Mouse (Mus musculus) olfactory bulb, adult 2 months (tissue): ENCODE measurements around the gene Mras.

Experiments used
- CTCF ChIP-seq: fragments of 200-500 bp; IDR thresholded peaks from 2 replicates; pipeline ENCODE4 v1.5.1; 2012; ENCODE audit warnings: low read depth, mild to moderate bottlenecking, low read length, moderate library complexity; ENCODE audit not compliant: insufficient read depth
- POLR2A ChIP-seq: fragments of 200-500 bp; IDR thresholded peaks from 2 replicates; pipeline ENCODE4 v1.6.1; 2012; ENCODE audit warnings: mild to moderate bottlenecking, low read depth, low read length, moderate library complexity; ENCODE audit not compliant: insufficient read depth

- TF ChIP-seq CTCF (no peak), POLR2A (no peak)
Observed at GRCm38 (mm10) chr9:99388078-99388477, 49.1 kb downstream of the Mras start.
